Mouse (Mus musculus): ENCODE measurements around the gene Grid1. TPM values are rescaled to one million over a fixed set of nuclear protein-coding genes. Genes with fewer than 3 reads are reported as not detected.

Grid1 gene
- polyA plus RNA-seq, 1 experiment from 2014 or later: 0.42 TPM

GRCm38 (mm10) chr14:35079954-35080353 is 260.0 kb downstream of the Grid1 start:
- no peaks in the 10 kb centered on the region for H3K27me3 ChIP-seq (ENCODE audit: insufficient read depth, poor library complexity, severe bottlenecking)
- no peak overlapping the region for H3K4me3 ChIP-seq
- DNase-seq (ENCODE audit: low spot score): no peak
- no peaks in the 10 kb centered on the region for H3K9me3 ChIP-seq
- no peaks in the 10 kb centered on the region for H3K36me3 ChIP-seq
- no peaks in the 10 kb centered on the region for H3K4me1 ChIP-seq (replicated peaks)
- 81% methylated on average over 1 of the region's 1 CpGs for WGBS
- H3K27ac ChIP-seq: no peak overlapping the region

- no peaks in the 10 kb centered on the region for H3K27me3 ChIP-seq (ENCODE audit: insufficient read depth, poor library complexity, severe bottlenecking)
- 91% methylated on average over 4 of the region's 4 CpGs for WGBS
- H3K27ac ChIP-seq: no peak overlapping the region
- no peak for DNase-seq (ENCODE audit: low spot score)
- no peaks in the 10 kb centered on the region for H3K36me3 ChIP-seq
- no peak overlapping the region for H3K4me3 ChIP-seq
- no peaks in the 10 kb centered on the region for H3K9me3 ChIP-seq
- H3K4me1 ChIP-seq (replicated peaks): peaks cover 11% of the 10 kb centered on the region
Observed at GRCm38 (mm10) chr14:35092646-35093045, 272.7 kb downstream of the Grid1 start.

- WGBS: 57% methylated on average over 6 of the region's 6 CpGs
- Histone ChIP-seq H3K27ac (no peak overlapping the region), H3K4me1 (replicated peaks) (peaks cover 11% of the 10 kb centered on the region), H3K4me3 (no peak overlapping the region), H3K27me3 (ENCODE audit: insufficient read depth, poor library complexity, severe bottlenecking) (no peaks in the 10 kb centered on the region), H3K9me3 (no peaks in the 10 kb centered on the region), H3K36me3 (no peaks in the 10 kb centered on the region)
- DNase-seq (ENCODE audit: low spot score): peak; percentile 10
Observed at GRCm38 (mm10) chr14:35093561-35094186, 273.8 kb downstream of the Grid1 start.

GRCm38 (mm10) chr14:35095506-35096059 is 275.7 kb downstream of the Grid1 start:
- Histone ChIP-seq H3K4me3 (no peak overlapping the region), H3K4me1 (replicated peaks) (peaks cover 11% of the 10 kb centered on the region), H3K36me3 (no peaks in the 10 kb centered on the region), H3K27ac (no peak overlapping the region), H3K9me3 (no peaks in the 10 kb centered on the region), H3K27me3 (ENCODE audit: insufficient read depth, poor library complexity, severe bottlenecking) (no peaks in the 10 kb centered on the region)
- no peak for DNase-seq (ENCODE audit: low spot score)
- 57% methylated on average over 9 of the region's 9 CpGs for WGBS

GRCm38 (mm10) chr14:35096085-35096484 is 276.2 kb downstream of the Grid1 start:
- DNase-seq (ENCODE audit: low spot score): no peak
- Histone ChIP-seq H3K4me1 (replicated peaks) (peaks cover 11% of the 10 kb centered on the region), H3K36me3 (no peaks in the 10 kb centered on the region), H3K27ac (no peak overlapping the region), H3K9me3 (no peaks in the 10 kb centered on the region), H3K27me3 (ENCODE audit: insufficient read depth, poor library complexity, severe bottlenecking) (no peaks in the 10 kb centered on the region), H3K4me3 (no peak overlapping the region)
- WGBS: 72% methylated on average over 4 of the region's 4 CpGs

GRCm38 (mm10) chr14:35097166-35097565 is 277.3 kb downstream of the Grid1 start:
- Histone ChIP-seq H3K4me1 (replicated peaks) (peaks cover 11% of the 10 kb centered on the region), H3K27me3 (ENCODE audit: insufficient read depth, poor library complexity, severe bottlenecking) (no peaks in the 10 kb centered on the region), H3K27ac (no peak overlapping the region), H3K36me3 (no peaks in the 10 kb centered on the region), H3K4me3 (no peak overlapping the region), H3K9me3 (no peaks in the 10 kb centered on the region)
- 86% methylated on average over 5 of the region's 5 CpGs for WGBS
- DNase-seq (ENCODE audit: low spot score): no peak

- WGBS: 89% methylated on average over 5 of the region's 5 CpGs
- DNase-seq (ENCODE audit: low spot score): no peak
Observed at GRCm38 (mm10) chr14:35103639-35104210, 283.8 kb downstream of the Grid1 start.

GRCm38 (mm10) chr14:35107596-35107995 is 287.7 kb downstream of the Grid1 start:
- Histone ChIP-seq H3K36me3 (no peaks in the 10 kb centered on the region), H3K4me1 (replicated peaks) (0 out of 2 replicates have a peak, but pooled peaks cover 4% of the 10 kb centered on the region), H3K4me3 (no peak overlapping the region), H3K27ac (no peak overlapping the region), H3K9me3 (no peaks in the 10 kb centered on the region), H3K27me3 (ENCODE audit: insufficient read depth, poor library complexity, severe bottlenecking) (no peaks in the 10 kb centered on the region)
- 83% methylated on average over 3 of the region's 3 CpGs for WGBS
- no peak for DNase-seq (ENCODE audit: low spot score)

More at GRCm38 (mm10) chr14:35103639-35104210, 283.8 kb downstream of the Grid1 start:
- Histone ChIP-seq H3K9me3 (no peaks in the 10 kb centered on the region), H3K4me3 (no peak overlapping the region), H3K4me1 (replicated peaks) (no peaks in the 10 kb centered on the region), H3K36me3 (no peaks in the 10 kb centered on the region), H3K27ac (no peak overlapping the region), H3K27me3 (ENCODE audit: insufficient read depth, poor library complexity, severe bottlenecking) (no peaks in the 10 kb centered on the region)

- H3K27me3 ChIP-seq (ENCODE audit: insufficient read depth, poor library complexity, severe bottlenecking): no peaks in the 10 kb centered on the region
- no peaks in the 10 kb centered on the region for H3K9me3 ChIP-seq
- no peak overlapping the region for H3K27ac ChIP-seq
- DNase-seq (ENCODE audit: low spot score): peak; percentile 6
- H3K4me3 ChIP-seq: no peak overlapping the region
- no peaks in the 10 kb centered on the region for H3K36me3 ChIP-seq
- 0 out of 2 replicates have a peak, but pooled peaks cover 5% of the 10 kb centered on the region for H3K4me1 ChIP-seq (replicated peaks)
- 76% methylated on average over 1 of the region's 1 CpGs for WGBS
Observed at GRCm38 (mm10) chr14:35110928-35111327, 291.0 kb downstream of the Grid1 start.

GRCm38 (mm10) chr14:35112327-35113275 is 292.7 kb downstream of the Grid1 start:
- H3K27me3 ChIP-seq (ENCODE audit: insufficient read depth, poor library complexity, severe bottlenecking): no peaks in the 10 kb centered on the region
- no peak for DNase-seq (ENCODE audit: low spot score)
- WGBS: 69% methylated on average over 11 of the region's 11 CpGs
- no peaks in the 10 kb centered on the region for H3K9me3 ChIP-seq
- H3K4me1 ChIP-seq (replicated peaks): 0 out of 2 replicates have a peak, but pooled peaks cover 5% of the 10 kb centered on the region
- no peaks in the 10 kb centered on the region for H3K36me3 ChIP-seq
- no peak overlapping the region for H3K4me3 ChIP-seq
- no peak overlapping the region for H3K27ac ChIP-seq

- H3K27me3 ChIP-seq (ENCODE audit: insufficient read depth, poor library complexity, severe bottlenecking): no peaks in the 10 kb centered on the region
Observed at GRCm38 (mm10) chr14:35113276-35113645, 293.4 kb downstream of the Grid1 start.

GRCm38 (mm10) chr14:35115913-35116312 is 296.0 kb downstream of the Grid1 start:
- Histone ChIP-seq H3K36me3 (no peaks in the 10 kb centered on the region), H3K27ac (no peak overlapping the region), H3K4me1 (replicated peaks) (0 out of 2 replicates have a peak, but pooled peaks cover 5% of the 10 kb centered on the region), H3K27me3 (ENCODE audit: insufficient read depth, poor library complexity, severe bottlenecking) (no peaks in the 10 kb centered on the region), H3K9me3 (no peaks in the 10 kb centered on the region), H3K4me3 (no peak overlapping the region)
- WGBS: 70% methylated on average over 3 of the region's 3 CpGs
- no peak for DNase-seq (ENCODE audit: low spot score)

More at GRCm38 (mm10) chr14:35113276-35113645, 293.4 kb downstream of the Grid1 start:
- Histone ChIP-seq H3K36me3 (no peaks in the 10 kb centered on the region), H3K4me3 (no peak overlapping the region), H3K27ac (no peak overlapping the region), H3K4me1 (replicated peaks) (0 out of 2 replicates have a peak, but pooled peaks cover 5% of the 10 kb centered on the region), H3K9me3 (no peaks in the 10 kb centered on the region)
- DNase-seq (ENCODE audit: low spot score): no peak
- 76% methylated on average over 2 of the region's 2 CpGs for WGBS
